Mouse (Mus musculus) embryonic fibroblast, embryonic 13.5 days (primary cell): Measurements from ENCODE around the gene Gm5767.

Source experiments
- CTCF ChIP-seq: IDR thresholded peaks from 2 replicates; pipeline ENCODE4 v1.5.1; 2011; ENCODE audit warnings: mild to moderate bottlenecking, control low read depth, low read length, moderate library complexity, borderline replicate concordance; ENCODE audit not compliant: insufficient read depth
- POLR2A ChIP-seq: IDR thresholded peaks from 2 replicates; pipeline ENCODE4 v1.6.1; 2011; ENCODE audit warnings: low read depth, mild to moderate bottlenecking, control low read depth, low read length, moderate library complexity

GRCm38 (mm10) chr16:8671551-8672349, 8.8 kb upstream of the Gm5767 start, which contains the start of gene Carhsp1:
- no peak for TF ChIP-seq CTCF
- peak; percentile 98 for TF ChIP-seq POLR2A
